In the genomic region with DNA sequence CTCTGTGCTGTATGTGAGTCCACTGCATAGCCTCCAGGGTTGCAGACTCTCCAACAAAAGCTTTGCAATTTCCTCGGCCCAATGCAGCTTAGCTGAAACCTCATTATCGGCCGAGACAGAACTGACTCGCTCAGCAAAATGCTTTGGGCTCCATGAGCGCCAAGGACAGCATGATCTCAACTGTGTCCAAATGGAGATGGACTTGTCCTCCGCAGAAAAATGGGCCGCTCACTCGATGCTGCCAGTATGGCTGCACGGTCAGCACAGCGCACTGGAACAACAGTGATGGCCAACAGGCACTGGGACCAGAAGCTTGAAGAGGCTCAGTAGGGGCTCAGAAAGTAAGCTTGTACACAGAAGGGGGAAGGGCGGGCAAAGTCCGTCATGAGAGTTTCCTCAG, we compare ENCODE assay signal across 19 mouse cellular contexts. TPM values are rescaled to one million over a fixed set of nuclear protein-coding genes. Genes with fewer than 3 reads are reported as not detected.
DNase-seq lines count a peak whose midpoint lies in the region; ATAC-seq and TF ChIP-seq lines count a peak whose summit lies in the region.
"Had no signal": no experiment of that assay in that cellular context is flagged by ENCODE, and none has a peak within 500 bp of the region (broad histone marks: within the 10 kb centered on the region; RNA-seq: fewer than 3 reads in every experiment).

No protein-coding gene starts in this region.

- H3K27ac ChIP-seq in gastrocnemius, adult 2 months: 0 out of 2 replicates have a peak overlapping the region, but pooled peaks have one; percentile 16
- H3K27ac ChIP-seq in neural tube, embryonic 13.5 days (replicated peaks): 0 out of 2 replicates have a peak overlapping the region, but pooled peaks have one; percentile 13
- H3K27ac ChIP-seq: embryonic facial prominence, embryonic 12.5 days; forebrain, embryonic 15.5 days; intestine, embryonic 15.5 days; liver, embryonic 13.5 days had no signal

- peak; percentile 46 to 51 for DNase-seq in cerebellum, adult 18-20 months
- DNase-seq in cerebellum, postnatal 4 days (ENCODE audit: low spot score in 2 of 2): no peak
- DNase-seq in gastrocnemius, adult 2 months: peak; percentile 57
- DNase-seq in gastrocnemius, postnatal 4 days (ENCODE audit: low spot score in 2 of 2): no peak
- no peak for DNase-seq in neural tube, embryonic 10.5 days (ENCODE audit: extremely low spot score, low spot score)
- no peak for DNase-seq in right cerebral cortex, postnatal 36 days (ENCODE audit: low spot score in 2 of 2)
- DNase-seq in thymus, adult 18-20 months: no peak
- DNase-seq: adrenal gland, postnatal 10 days; heart, postnatal 36 days; liver, embryonic 13.5 days; lung, embryonic 14.5 days; right cerebral cortex, adult 18-20 months; thymus, postnatal 36 days had no signal

- H3K36me3 ChIP-seq in neural tube, embryonic 13.5 days: no peaks in the 10 kb centered on the region
- H3K36me3 ChIP-seq: forebrain, embryonic 15.5 days; liver, embryonic 13.5 days had no signal

- peaks cover 11% of the 10 kb centered on the region for H3K4me1 ChIP-seq in neural tube, embryonic 13.5 days (replicated peaks)
- H3K4me1 ChIP-seq: liver, embryonic 13.5 days had no signal

- ATAC-seq in neural tube, embryonic 13.5 days (ENCODE audit: low read depth): no peak
- ATAC-seq: activated CD4-positive, CD25-positive, alpha-beta regulatory T cell, adult 4 months; CD4-positive, CD25-positive, alpha-beta regulatory T cell, adult 4 months; forebrain, embryonic 15.5 days; intestine, embryonic 15.5 days had no signal

- H3K4me3 ChIP-seq in gastrocnemius, adult 2 months: no peak overlapping the region
- no peak overlapping the region for H3K4me3 ChIP-seq in neural tube, embryonic 13.5 days
- H3K4me3 ChIP-seq: embryonic facial prominence, embryonic 12.5 days; forebrain, embryonic 15.5 days; intestine, embryonic 15.5 days; liver, embryonic 13.5 days had no signal

- no peak overlapping the region for H3K9ac ChIP-seq in neural tube, embryonic 13.5 days
- H3K9ac ChIP-seq: embryonic facial prominence, embryonic 12.5 days; forebrain, embryonic 15.5 days; intestine, embryonic 15.5 days; liver, embryonic 13.5 days; lung, embryonic 14.5 days had no signal

- intact Hi-C loops in gastrocnemius, adult 2 months (cut with DNase I): no loop called here

- no peak for TF ChIP-seq CTCF in gastrocnemius, adult 2 months (IDR thresholded peaks at IDR 0.05)

- no peaks in the 10 kb centered on the region for H3K9me3 ChIP-seq in neural tube, embryonic 13.5 days
- H3K9me3 ChIP-seq: embryonic facial prominence, embryonic 12.5 days; forebrain, embryonic 15.5 days; intestine, embryonic 15.5 days; liver, embryonic 13.5 days had no signal

- H3K27me3 ChIP-seq in neural tube, embryonic 13.5 days: no peaks in the 10 kb centered on the region
- H3K27me3 ChIP-seq: embryonic facial prominence, embryonic 12.5 days; forebrain, embryonic 15.5 days; intestine, embryonic 15.5 days; liver, embryonic 13.5 days had no signal

- H3K4me2 ChIP-seq in neural tube, embryonic 13.5 days: no peak overlapping the region
- H3K4me2 ChIP-seq: embryonic facial prominence, embryonic 12.5 days; forebrain, embryonic 15.5 days; intestine, embryonic 15.5 days; liver, embryonic 13.5 days; lung, embryonic 14.5 days had no signal

- WGBS in neural tube, embryonic 13.5 days: 85% methylated on average over 12 of the region's 12 CpGs

RNA-seq across cellular contexts. Expression of gene Col5a1, which starts 53.9 kb away (rescaled TPM):
- 10 to 100 TPM; 15.9 to 20.9 TPM for total RNA-seq in gastrocnemius, adult 2 months (2021)
- total RNA-seq in gastrocnemius, postnatal 4 days (2021): 100 to 1,000 TPM; 479 to 480 TPM
- 25.8 and 27.4 TPM in 2 replicates for polyA plus RNA-seq in neural tube, embryonic 13.5 days (2015; fragmentation: Nextera tagmentation; extraction: Ambion mirVana)
- polyA plus RNA-seq: activated CD4-positive, CD25-positive, alpha-beta regulatory T cell, adult 4 months; CD4-positive, CD25-positive, alpha-beta regulatory T cell, adult 4 months had no signal

Comparison
In these comparisons a context has a peak if more than half of its experiments do, and no peak if none do; other contexts are left out.
1. DNase-seq: peak in cerebellum, adult 18-20 months (2 of 2) and gastrocnemius, adult 2 months (single experiment); none in cerebellum, postnatal 4 days (0 of 2), gastrocnemius, postnatal 4 days (0 of 2), neural tube, embryonic 10.5 days (single experiment), right cerebral cortex, postnatal 36 days (0 of 2) and thymus, adult 18-20 months (0 of 2).
2. RNA of gene Col5a1, which starts 53.9 kb away (total RNA-seq): 479 to 480 TPM in gastrocnemius, postnatal 4 days; 15.9 to 20.9 TPM in gastrocnemius, adult 2 months; every median in the first group is over 10 times any median in the second.